Mouse (Mus musculus) adrenal gland, postnatal 25 days (tissue): Measurements from ENCODE around the gene Morn5. TPM values are rescaled to one million over a fixed set of nuclear protein-coding genes. Genes with fewer than 3 reads are reported as not detected.
A peak's percentile ranks its signal among the peaks of the same experiment; 100 is the strongest.

Experiments used
- DNase-seq: peaks from one replicate; pipeline ENCODE4 v3.0.0; 2021; ENCODE audit warnings: mixed read lengths
- total RNA-seq: library from RNA; stranded (reverse); gene quantifications from 2 replicates; pipeline ENCODE4 v1.2.3, GENCODE M21; 2021

Morn5 gene
- total RNA-seq, 1 experiment from 2014 or later = not detected

GRCm38 (mm10) chr2:36071660-36072305, 22.5 kb downstream of the Morn5 start:
- DNase-seq = no peak

- peak; percentile 6 for DNase-seq
These were observed 24.5 kb downstream of the Morn5 start for GRCm38 (mm10) chr2:36073781-36074180.

GRCm38 (mm10) chr2:36075210-36075609, 26.0 kb downstream of the Morn5 start:
- no peak for DNase-seq

GRCm38 (mm10) chr2:36077160-36077761, 28.0 kb downstream of the Morn5 start:
- no peak for DNase-seq

- DNase-seq = no peak
These were observed 32.2 kb downstream of the Morn5 start for GRCm38 (mm10) chr2:36081446-36081845.

GRCm38 (mm10) chr2:36082802-36083580, 33.7 kb downstream of the Morn5 start:
- DNase-seq = no peak

- DNase-seq = no peak
These were observed 35.8 kb downstream of the Morn5 start for GRCm38 (mm10) chr2:36085041-36085440.

- DNase-seq = no peak
These were observed 39.9 kb downstream of the Morn5 start for GRCm38 (mm10) chr2:36089190-36089589.

- peak; percentile 60 for DNase-seq
These were observed 41.8 kb downstream of the Morn5 start for GRCm38 (mm10) chr2:36090853-36091741.

- no peak for DNase-seq
These were observed 43.5 kb downstream of the Morn5 start for GRCm38 (mm10) chr2:36092748-36093147.

GRCm38 (mm10) chr2:36093301-36093700, 44.0 kb downstream of the Morn5 start:
- DNase-seq = no peak

GRCm38 (mm10) chr2:36093914-36094475, 44.7 kb downstream of the Morn5 start:
- DNase-seq = no peak

- DNase-seq = no peak
These were observed 48.0 kb downstream of the Morn5 start for GRCm38 (mm10) chr2:36097129-36097815.

- DNase-seq = no peak
These were observed 48.8 kb downstream of the Morn5 start for GRCm38 (mm10) chr2:36098021-36098420.

- DNase-seq = no peak
These were observed 50.5 kb downstream of the Morn5 start for GRCm38 (mm10) chr2:36099739-36100138.

- no peak for DNase-seq
These were observed 52.8 kb downstream of the Morn5 start for GRCm38 (mm10) chr2:36101866-36102558.

GRCm38 (mm10) chr2:36102559-36102946, 53.3 kb downstream of the Morn5 start:
- no peak for DNase-seq

GRCm38 (mm10) chr2:36103069-36103554, 53.9 kb downstream of the Morn5 start:
- DNase-seq = no peak

GRCm38 (mm10) chr2:36103555-36104367, 54.5 kb downstream of the Morn5 start:
- DNase-seq = no peak
